Mouse (Mus musculus): ENCODE measurements at regions not wholly inside any gene's neighbourhood (a gene's known extent, or its start where the extent isn't known, plus 50 kb on each side); places are given as distances from the start of the nearest gene placed in this dataset.

DNA sequence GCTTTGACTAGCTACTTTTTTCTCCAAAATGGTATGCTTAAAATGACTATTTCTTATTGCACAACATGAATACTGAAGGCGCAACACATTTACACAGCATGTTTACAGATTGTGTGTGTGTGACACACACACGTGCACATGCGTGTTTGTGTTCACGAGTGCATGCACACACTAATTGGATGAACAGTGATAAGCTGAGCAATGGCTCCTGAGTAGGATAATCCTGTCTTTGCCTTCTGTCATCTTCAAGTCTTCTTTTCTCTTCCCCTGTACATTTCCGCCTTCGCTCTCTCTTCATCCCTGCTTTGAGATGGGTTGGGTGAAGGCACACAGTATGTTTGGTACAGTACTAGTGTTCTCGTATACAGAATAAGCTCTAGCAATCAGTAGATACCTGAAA is 106.5 kb upstream of the Mkln1 start:
- no peaks in the 10 kb centered on the region for H3K27me3 ChIP-seq (replicated peaks; ENCODE audit: control insufficient read depth, insufficient read depth, low read length)
- no peaks in the 10 kb centered on the region; the same call in 1 of the 2 replicates for H3K4me1 ChIP-seq (ENCODE audit: control insufficient read depth, insufficient read depth, low read depth, low read length)
- H3K36me3 ChIP-seq (ENCODE audit: control insufficient read depth, insufficient read depth, low read length) = no peaks in the 10 kb centered on the region
- no peak for ATAC-seq
- no peak overlapping the region for H3K4me2 ChIP-seq (ENCODE audit: low read length)
- H3K9ac ChIP-seq (ENCODE audit: low read depth, low read length) = no peak overlapping the region
- H3K9me3 ChIP-seq (ENCODE audit: control insufficient read depth, low read length) = no peaks in the 10 kb centered on the region
- H3K4me3 ChIP-seq (ENCODE audit: low read length) = no peak overlapping the region
- 94% methylated on average over 7 of the region's 7 CpGs for WGBS
- H3K27ac ChIP-seq (ENCODE audit: low read depth, low read length) = no peak overlapping the region

DNA sequence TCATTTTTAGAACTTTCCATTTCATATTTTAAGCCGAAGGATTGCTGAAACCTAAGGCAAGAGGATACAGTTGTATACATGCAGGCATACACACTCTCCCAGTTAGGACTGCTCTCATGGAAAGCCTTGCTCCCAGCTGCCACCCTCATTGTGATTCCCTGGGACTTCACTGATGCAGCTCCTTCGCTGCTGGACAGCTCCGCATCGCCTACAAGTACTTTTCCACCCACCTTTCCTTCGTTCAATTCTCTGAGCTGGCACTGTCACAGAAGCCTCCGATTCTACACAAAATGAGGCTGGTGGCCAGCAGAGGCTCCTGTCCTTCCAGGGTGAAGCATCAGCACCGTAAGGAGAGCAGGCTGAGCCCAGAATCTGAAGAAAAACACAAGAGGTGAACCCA is 105.5 kb upstream of the Mkln1 start:
- WGBS = 54% methylated on average over 7 of the region's 7 CpGs
- Histone ChIP-seq H3K27me3 (replicated peaks; ENCODE audit: control insufficient read depth, insufficient read depth, low read length) (no peaks in the 10 kb centered on the region), H3K4me3 (ENCODE audit: low read length) (no peak overlapping the region), H3K9ac (ENCODE audit: low read depth, low read length) (no peak overlapping the region), H3K4me1 (ENCODE audit: control insufficient read depth, insufficient read depth, low read depth, low read length) (no peaks in the 10 kb centered on the region; the same call in 1 of the 2 replicates), H3K36me3 (ENCODE audit: control insufficient read depth, insufficient read depth, low read length) (no peaks in the 10 kb centered on the region), H3K27ac (ENCODE audit: low read depth, low read length) (no peak overlapping the region), H3K9me3 (ENCODE audit: control insufficient read depth, low read length) (no peaks in the 10 kb centered on the region), H3K4me2 (ENCODE audit: low read length) (no peak overlapping the region)
- ATAC-seq = no peak

GRCm38 (mm10) chr6:31299395-31299794 is 99.1 kb upstream of the Mkln1 start:
- no peak overlapping the region for H3K27ac ChIP-seq (ENCODE audit: low read depth, low read length)
- H3K4me3 ChIP-seq (ENCODE audit: low read length) = no peak overlapping the region
- no peaks in the 10 kb centered on the region for H3K4me1 ChIP-seq (ENCODE audit: control insufficient read depth, insufficient read depth, low read depth, low read length)
- no peaks in the 10 kb centered on the region for H3K27me3 ChIP-seq (replicated peaks; ENCODE audit: control insufficient read depth, insufficient read depth, low read length)
- no peak overlapping the region for H3K9ac ChIP-seq (ENCODE audit: low read depth, low read length)
- ATAC-seq = no peak
- no peaks in the 10 kb centered on the region for H3K36me3 ChIP-seq (ENCODE audit: control insufficient read depth, insufficient read depth, low read length)
- H3K4me2 ChIP-seq (ENCODE audit: low read length) = no peak overlapping the region
- no peaks in the 10 kb centered on the region for H3K9me3 ChIP-seq (ENCODE audit: control insufficient read depth, low read length)
- 89% methylated on average over 7 of the region's 7 CpGs for WGBS

DNA sequence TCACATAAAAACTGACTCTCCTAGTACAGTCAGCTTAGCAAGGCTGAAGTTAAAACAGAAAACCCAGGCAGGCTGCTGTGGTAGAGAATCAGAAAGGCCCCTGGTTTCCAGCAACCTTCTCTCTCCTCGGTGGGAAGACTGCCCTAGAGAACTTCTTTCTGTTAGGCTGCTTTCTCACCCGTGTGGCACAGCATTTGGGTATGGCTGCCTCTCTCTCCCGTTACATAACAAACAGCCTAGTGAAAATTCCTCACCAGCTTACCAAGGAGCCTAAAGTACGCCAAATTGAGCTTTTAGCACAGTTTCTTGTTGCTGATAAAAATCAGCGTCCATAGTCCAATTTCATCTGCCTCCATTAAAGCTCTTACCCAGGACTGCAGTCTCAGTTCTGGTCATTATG is 92.8 kb upstream of the Mkln1 start:
- WGBS = 65% methylated on average over 5 of the region's 5 CpGs
- H3K27ac ChIP-seq (ENCODE audit: low read depth, low read length) = no peak overlapping the region

DNA sequence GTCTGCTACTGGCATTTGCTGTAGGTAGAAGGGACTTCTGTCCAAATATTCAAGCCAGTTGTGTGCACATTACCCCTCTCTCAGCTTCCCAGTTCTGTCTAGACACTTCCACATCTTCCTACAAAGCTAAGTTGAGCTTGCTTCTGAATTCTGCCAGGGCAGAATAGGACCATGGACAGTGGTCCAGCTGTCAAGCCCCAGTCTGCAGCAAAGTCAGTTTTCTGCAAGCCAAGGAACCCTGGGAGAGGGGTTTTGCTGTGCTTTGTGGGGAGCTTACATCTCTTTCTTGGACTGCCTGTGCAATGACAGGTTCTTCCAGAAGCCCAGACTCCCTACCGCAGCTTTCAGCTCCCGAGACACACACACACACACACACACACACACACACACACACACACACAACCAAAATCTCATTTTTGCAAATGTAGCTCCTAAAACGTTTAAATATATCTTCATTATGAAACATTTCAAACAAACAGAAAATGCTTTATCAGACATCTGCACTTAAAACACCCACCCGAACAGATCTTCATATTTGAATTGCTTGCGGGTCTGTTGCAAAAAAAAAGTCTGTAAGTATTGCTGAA is 91.4 kb upstream of the Mkln1 start:
- 72% methylated on average over 5 of the region's 5 CpGs for WGBS
- no peak for ATAC-seq
- Histone ChIP-seq H3K4me1 (ENCODE audit: control insufficient read depth, insufficient read depth, low read depth, low read length) (peaks cover 3% of the 10 kb centered on the region; the same call in 1 of the 2 replicates), H3K9me3 (ENCODE audit: control insufficient read depth, low read length) (no peaks in the 10 kb centered on the region), H3K4me2 (ENCODE audit: low read length) (no peak overlapping the region), H3K27me3 (replicated peaks; ENCODE audit: control insufficient read depth, insufficient read depth, low read length) (no peaks in the 10 kb centered on the region), H3K27ac (ENCODE audit: low read depth, low read length) (no peak overlapping the region), H3K4me3 (ENCODE audit: low read length) (no peak overlapping the region), H3K36me3 (ENCODE audit: control insufficient read depth, insufficient read depth, low read length) (no peaks in the 10 kb centered on the region), H3K9ac (ENCODE audit: low read depth, low read length) (no peak overlapping the region)

More for the DNA sequence above, 92.8 kb upstream of the Mkln1 start:
- Histone ChIP-seq H3K4me3 (ENCODE audit: low read length) (no peak overlapping the region), H3K9me3 (ENCODE audit: control insufficient read depth, low read length) (no peaks in the 10 kb centered on the region), H3K27me3 (replicated peaks; ENCODE audit: control insufficient read depth, insufficient read depth, low read length) (no peaks in the 10 kb centered on the region), H3K4me1 (ENCODE audit: control insufficient read depth, insufficient read depth, low read depth, low read length) (peaks cover 3% of the 10 kb centered on the region; the same call in 1 of the 2 replicates), H3K4me2 (ENCODE audit: low read length) (no peak overlapping the region), H3K36me3 (ENCODE audit: control insufficient read depth, insufficient read depth, low read length) (no peaks in the 10 kb centered on the region), H3K9ac (ENCODE audit: low read depth, low read length) (no peak overlapping the region)
- ATAC-seq = no peak

- no peak for ATAC-seq
- no peaks in the 10 kb centered on the region for H3K36me3 ChIP-seq (ENCODE audit: control insufficient read depth, insufficient read depth, low read length)
- H3K27me3 ChIP-seq (replicated peaks; ENCODE audit: control insufficient read depth, insufficient read depth, low read length) = no peaks in the 10 kb centered on the region
- no peak overlapping the region for H3K4me3 ChIP-seq (ENCODE audit: low read length)
- no peak overlapping the region for H3K4me2 ChIP-seq (ENCODE audit: low read length)
- no peak overlapping the region for H3K27ac ChIP-seq (ENCODE audit: low read depth, low read length)
- 31% methylated on average over 4 of the region's 4 CpGs for WGBS
- H3K9me3 ChIP-seq (ENCODE audit: control insufficient read depth, low read length) = no peaks in the 10 kb centered on the region
- H3K9ac ChIP-seq (ENCODE audit: low read depth, low read length) = no peak overlapping the region
- peaks cover 3% of the 10 kb centered on the region; the same call in 1 of the 2 replicates for H3K4me1 ChIP-seq (ENCODE audit: control insufficient read depth, insufficient read depth, low read depth, low read length)
These were observed 90.6 kb upstream of the Mkln1 start for GRCm38 (mm10) chr6:31307899-31308298.

DNA sequence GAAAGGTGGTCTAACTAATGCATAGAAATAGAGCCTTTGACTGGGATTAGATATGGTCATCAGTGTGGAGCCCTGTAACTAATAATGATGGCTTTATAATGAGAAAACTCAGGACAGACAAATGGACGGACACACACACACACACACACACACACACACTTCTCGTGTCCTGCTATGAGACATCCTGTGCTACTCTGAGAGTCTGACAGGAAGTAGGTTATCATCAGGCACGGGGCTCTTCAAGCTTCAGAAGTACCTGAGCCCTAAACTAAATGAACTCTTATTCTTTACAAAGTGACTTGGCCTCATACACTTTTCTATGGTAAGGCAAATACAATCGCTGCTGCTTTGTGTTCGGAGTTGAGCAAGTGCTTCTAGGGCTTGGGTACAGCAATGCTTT is 87.9 kb upstream of the Mkln1 start:
- 90% methylated on average over 5 of the region's 5 CpGs for WGBS

DNA sequence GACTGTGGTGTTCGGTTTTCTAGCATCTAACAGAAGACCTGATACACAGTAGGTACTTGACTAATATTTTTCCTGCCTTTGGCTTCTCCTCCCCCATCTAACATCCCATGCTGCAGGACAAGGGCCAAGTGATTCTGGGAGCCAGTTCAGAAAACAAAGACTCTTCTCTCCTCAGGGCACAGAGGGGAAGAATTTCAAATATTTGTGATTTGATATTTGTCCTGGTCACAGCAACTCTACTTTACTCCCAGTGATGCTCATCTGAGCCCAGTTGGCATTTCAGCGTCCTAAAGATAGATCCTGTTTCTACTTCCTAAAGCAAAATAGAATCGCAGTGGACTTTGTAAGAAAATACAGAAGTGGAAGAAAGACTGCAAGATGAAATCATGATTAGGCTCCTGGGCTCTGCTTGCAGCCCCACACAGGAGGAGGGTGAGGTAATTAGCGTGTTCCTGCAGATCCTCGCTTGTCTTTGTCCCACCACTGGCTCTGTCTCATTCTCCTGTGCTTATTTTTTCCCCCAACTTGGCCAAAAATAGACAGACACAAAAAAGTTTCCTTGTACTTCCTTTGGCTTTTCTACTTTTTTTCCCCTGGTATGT is 84.6 kb upstream of the Mkln1 start:
- no peaks in the 10 kb centered on the region for H3K36me3 ChIP-seq (ENCODE audit: control insufficient read depth, insufficient read depth, low read length)
- H3K4me3 ChIP-seq (ENCODE audit: low read length) = no peak overlapping the region
- no peak overlapping the region for H3K4me2 ChIP-seq (ENCODE audit: low read length)
- H3K9ac ChIP-seq (ENCODE audit: low read depth, low read length) = no peak overlapping the region
- H3K9me3 ChIP-seq (ENCODE audit: control insufficient read depth, low read length) = no peaks in the 10 kb centered on the region; the same call in 1 of the 2 replicates
- 74% methylated on average over 5 of the region's 5 CpGs for WGBS
- no peaks in the 10 kb centered on the region; the same call in none of the 2 replicates for H3K4me1 ChIP-seq (ENCODE audit: control insufficient read depth, insufficient read depth, low read depth, low read length)
- no peak overlapping the region for H3K27ac ChIP-seq (ENCODE audit: low read depth, low read length)
- H3K27me3 ChIP-seq (replicated peaks; ENCODE audit: control insufficient read depth, insufficient read depth, low read length) = no peaks in the 10 kb centered on the region
- ATAC-seq = no peak

More for the DNA sequence above, 87.9 kb upstream of the Mkln1 start:
- Histone ChIP-seq H3K9ac (ENCODE audit: low read depth, low read length) (no peak overlapping the region), H3K4me3 (ENCODE audit: low read length) (no peak overlapping the region), H3K27ac (ENCODE audit: low read depth, low read length) (no peak overlapping the region), H3K4me2 (ENCODE audit: low read length) (no peak overlapping the region), H3K27me3 (replicated peaks; ENCODE audit: control insufficient read depth, insufficient read depth, low read length) (no peaks in the 10 kb centered on the region), H3K9me3 (ENCODE audit: control insufficient read depth, low read length) (no peaks in the 10 kb centered on the region; the same call in 1 of the 2 replicates), H3K4me1 (ENCODE audit: control insufficient read depth, insufficient read depth, low read depth, low read length) (peaks cover 3% of the 10 kb centered on the region; the same call in 1 of the 2 replicates), H3K36me3 (ENCODE audit: control insufficient read depth, insufficient read depth, low read length) (no peaks in the 10 kb centered on the region)
- no peak for ATAC-seq

DNA sequence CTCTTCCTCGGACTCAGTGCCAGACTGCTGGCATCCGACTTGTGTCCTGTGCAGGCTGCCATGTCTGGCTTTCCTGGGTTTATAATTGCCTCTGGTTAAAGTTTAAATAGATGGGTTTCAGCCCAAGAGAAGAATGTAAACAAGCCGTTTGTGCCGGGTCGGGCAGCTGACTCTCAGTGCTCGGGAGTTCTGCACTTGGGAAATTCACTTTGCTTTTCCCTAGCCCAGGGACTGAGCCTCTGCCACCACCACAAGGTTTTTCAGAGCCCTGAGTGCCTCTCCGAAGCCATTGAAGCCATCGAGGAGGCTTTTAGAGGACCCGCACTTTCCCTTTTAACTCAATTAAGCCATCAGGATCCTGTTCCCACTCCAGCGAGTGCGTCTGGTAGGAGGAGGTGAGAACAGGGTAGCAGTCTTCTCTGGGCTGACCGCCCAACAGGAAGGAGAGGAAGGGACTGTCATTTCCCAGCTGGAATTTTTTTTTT is 80.8 kb upstream of the Mkln1 start:
- WGBS = 12% methylated on average over 12 of the region's 12 CpGs
- H3K27me3 ChIP-seq (replicated peaks; ENCODE audit: control insufficient read depth, insufficient read depth, low read length) = no peaks in the 10 kb centered on the region
- H3K27ac ChIP-seq (ENCODE audit: low read depth, low read length) = no peak overlapping the region
- peak overlapping the region; percentile 33 for H3K4me2 ChIP-seq (ENCODE audit: low read length)
- H3K9ac ChIP-seq (ENCODE audit: low read depth, low read length) = no peak overlapping the region
- no peaks in the 10 kb centered on the region; the same call in 1 of the 2 replicates for H3K9me3 ChIP-seq (ENCODE audit: control insufficient read depth, low read length)
- no peaks in the 10 kb centered on the region; the same call in none of the 2 replicates for H3K4me1 ChIP-seq (ENCODE audit: control insufficient read depth, insufficient read depth, low read depth, low read length)
- H3K36me3 ChIP-seq (ENCODE audit: control insufficient read depth, insufficient read depth, low read length) = no peaks in the 10 kb centered on the region
- no peak overlapping the region for H3K4me3 ChIP-seq (ENCODE audit: low read length)
- ATAC-seq = no peak

Data from hindbrain, embryonic 16.5 days (tissue).